11 mouse cellular contexts compared by ENCODE assay signal in the genomic region with DNA sequence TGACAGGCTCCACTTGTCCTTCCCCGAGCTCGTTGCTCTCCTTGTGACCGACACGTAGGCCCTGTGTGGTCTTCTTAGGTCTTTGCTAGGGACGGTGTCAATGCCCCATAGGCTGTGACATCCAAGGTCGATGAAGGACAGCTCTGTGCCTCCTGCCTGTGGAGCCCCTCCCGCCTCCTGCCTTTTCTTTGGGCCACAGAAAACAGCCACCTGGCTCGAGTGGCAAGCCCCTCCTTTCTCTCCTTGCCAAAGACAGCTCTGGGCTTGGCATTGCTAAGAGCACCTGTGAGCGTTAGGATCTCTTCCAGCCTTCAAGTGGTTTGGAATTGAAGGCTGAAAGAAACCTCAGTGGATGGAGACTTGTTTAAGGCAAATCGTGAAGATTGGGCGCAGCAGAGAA.
"Had no signal": no experiment of that assay in that cellular context is flagged by ENCODE, and none has a peak within 500 bp of the region (broad histone marks: within the 10 kb centered on the region; RNA-seq: fewer than 3 reads in every experiment).

No protein-coding gene starts in this region.

- DNase-seq: kidney, adult 8-10 months; kidney, postnatal 25 days; layer of hippocampus, adult 9-11 months; layer of hippocampus, postnatal 36 days; lung, adult 18-20 months; lung, postnatal 4 days; midbrain, embryonic 14.5 days; right cerebral cortex, adult 18-20 months; right cerebral cortex, postnatal 25 days; thymus, adult 18-20 months; thymus, postnatal 25 days had no signal
